Comparison of ENCODE assay signal across 7 mouse cellular contexts in genomic region chr9:89909131-89910010, GRCm38 (mm10). TPM values are rescaled to one million over a fixed set of nuclear protein-coding genes. Genes with fewer than 3 reads are reported as not detected.
DNase-seq lines count a peak whose midpoint lies in the region; ATAC-seq and TF ChIP-seq lines count a peak whose summit lies in the region.

Gene Rasgrf1 (plus strand): TSS chr9:89909908.

- intact Hi-C loops in left cerebral cortex, postnatal 36 days (cut with DNase I) = loop anchor here (5.0 kb wide), 3 partner anchors 37 to 82 kb away; no protein-coding TSS in a partner anchor

- no peak within 1 kb of the TSS for H3K27ac ChIP-seq in ES-Bruce4 (ENCODE audit: insufficient read depth, low read length)
- H3K27ac ChIP-seq in embryonic facial prominence, embryonic 10.5 days (replicated peaks) = no peak within 1 kb of the TSS
- peak within 1 kb of the TSS; percentile 36; the same call in 1 of the 2 replicates for H3K27ac ChIP-seq in midbrain, embryonic 16.5 days (ENCODE audit: low read length)

- TF ChIP-seq EP300 in ES-Bruce4 (IDR thresholded peaks at IDR 0.05; ENCODE audit: insufficient read depth, low read depth, low read length) = no peak

- no peaks in the 10 kb centered on the region for H3K36me3 ChIP-seq in ES-Bruce4 (ENCODE audit: control insufficient read depth, insufficient read depth, low read length, poor library complexity, severe bottlenecking)
- no peaks in the 10 kb centered on the region for H3K36me3 ChIP-seq in embryonic facial prominence, embryonic 10.5 days (replicated peaks)
- H3K36me3 ChIP-seq in midbrain, embryonic 16.5 days (ENCODE audit: control insufficient read depth, insufficient read depth, low read length) = no peaks in the 10 kb centered on the region

- no peaks in the 10 kb centered on the region for H3K4me1 ChIP-seq in ES-Bruce4 (ENCODE audit: control insufficient read depth, insufficient read depth, low read length)
- H3K4me1 ChIP-seq in embryonic facial prominence, embryonic 10.5 days = peaks cover 29% of the 10 kb centered on the region
- H3K4me1 ChIP-seq in midbrain, embryonic 16.5 days (ENCODE audit: control insufficient read depth, insufficient read depth, low read length) = peaks cover 10% of the 10 kb centered on the region

- peaks cover 16% of the 10 kb centered on the region for H3K27me3 ChIP-seq in ES-Bruce4 (ENCODE audit: control insufficient read depth, insufficient read depth, low read length, poor library complexity, severe bottlenecking)
- peaks cover 96% of the 10 kb centered on the region for H3K27me3 ChIP-seq in embryonic facial prominence, embryonic 10.5 days (replicated peaks; ENCODE audit: low read depth, poor library complexity, severe bottlenecking)
- H3K27me3 ChIP-seq in midbrain, embryonic 16.5 days (ENCODE audit: control insufficient read depth, insufficient read depth, low read depth, low read length) = peaks cover 51% of the 10 kb centered on the region

- H3K9ac ChIP-seq in ES-Bruce4 (ENCODE audit: low read depth, poor library complexity, severe bottlenecking) = no peak within 1 kb of the TSS
- H3K9ac ChIP-seq in midbrain, embryonic 16.5 days (ENCODE audit: low read depth, low read length) = peak within 1 kb of the TSS; percentile 60

- peak; percentile 15 to 26; a peak in 1 of 4 replicates for ATAC-seq in hematopoietic stem cell, adult 5-6 weeks (replicated peaks in 1 of 2; ENCODE audit: insufficient read depth in 1 of 2, low FRiP score in 2 of 2, low TSS enrichment in 1 of 2, low read depth in 1 of 2, poor library complexity in 2 of 2, severe bottlenecking in 2 of 2)
- peak; percentile 84 for ATAC-seq in midbrain, embryonic 16.5 days
- ATAC-seq in erythroid progenitor cell, adult 5-6 weeks (replicated peaks; ENCODE audit: low FRiP score, poor library complexity, severe bottlenecking) = no peak

- peak within 1 kb of the TSS; percentile 50 for H3K4me3 ChIP-seq in ES-Bruce4 (ENCODE audit: low read depth, low read length)
- H3K4me3 ChIP-seq in embryonic facial prominence, embryonic 10.5 days = peak within 1 kb of the TSS; percentile 63
- peak within 1 kb of the TSS; percentile 56 for H3K4me3 ChIP-seq in midbrain, embryonic 16.5 days (ENCODE audit: low read depth, low read length)

- peak within 1 kb of the TSS; percentile 89 for H3K4me2 ChIP-seq in midbrain, embryonic 16.5 days (ENCODE audit: low read length)

- TF ChIP-seq POLR2A in ES-Bruce4 (IDR thresholded peaks at IDR 0.05; ENCODE audit: insufficient read depth, low read length) = no peak

- no peaks in the 10 kb centered on the region for H3K9me3 ChIP-seq in ES-Bruce4 (replicated peaks; ENCODE audit: control insufficient read depth, insufficient read depth, low read length, poor library complexity, severe bottlenecking)
- no peaks in the 10 kb centered on the region for H3K9me3 ChIP-seq in embryonic facial prominence, embryonic 10.5 days
- H3K9me3 ChIP-seq in midbrain, embryonic 16.5 days (replicated peaks; ENCODE audit: control insufficient read depth, low read length, poor library complexity, severe bottlenecking) = no peaks in the 10 kb centered on the region

- WGBS in embryonic facial prominence, embryonic 10.5 days = under 1% methylated on average over 60 of the region's 64 CpGs
- WGBS in midbrain, embryonic 16.5 days = under 1% methylated on average over 55 of the region's 64 CpGs

- peak; percentile 70 for DNase-seq in adrenal gland, adult 2 months
- DNase-seq in embryonic facial prominence, embryonic 10.5 days (ENCODE audit: low spot score) = peak; percentile 83
- peak; percentile 67 to 79 for DNase-seq in left cerebral cortex, postnatal 36 days (ENCODE audit: low spot score in 2 of 2)

- TF ChIP-seq CTCF in ES-Bruce4 (IDR thresholded peaks at IDR 0.05; ENCODE audit: low read depth, low read length) = no peak

RNA-seq across cellular contexts. Expression of gene Rasgrf1, which starts in this region (rescaled TPM):
- polyA plus RNA-seq in ES-Bruce4 (2011; ENCODE audit: insufficient read depth, insufficient read length, low read depth, missing spikeins) = 0.20 TPM in 1 of 2 replicates, not detected in the other
- total RNA-seq in adrenal gland, adult 2 months (2021) = 10 to 100 TPM; 12.1 to 30.9 TPM
- polyA plus RNA-seq in adrenal gland, adult 2 months (2012; rRNA removed) = 7.6 and 10.1 TPM in 2 replicates
- polyA plus RNA-seq in embryonic facial prominence, embryonic 10.5 days (2016; fragmentation: Nextera tagmentation; extraction: Ambion mirVana) = 0.23 and 0.24 TPM in 2 replicates
- total RNA-seq in hematopoietic stem cell, adult 5-6 weeks (2017) = 2.1 TPM in 1 of 2 replicates, not detected in the other
- 100 to 1,000 TPM; 240 to 255 TPM for total RNA-seq in left cerebral cortex, postnatal 36 days (2021)
- polyA plus RNA-seq in midbrain, embryonic 16.5 days (2015; fragmentation: Nextera tagmentation; extraction: Ambion mirVana) = 5.6 and 9.9 TPM in 2 replicates
- total RNA-seq in erythroid progenitor cell, adult 5-6 weeks (2015; ENCODE audit: low replicate concordance) = not detected in 2 replicates
- not detected in 2 replicates for total RNA-seq in erythroid progenitor cell, adult 5-6 weeks (2017; ENCODE audit: low replicate concordance)

Comparison
In these comparisons a context has a peak if more than half of its experiments do, and no peak if none do; other contexts are left out.
1. Peak in DNase-seq and H3K4me3 ChIP-seq in embryonic facial prominence, embryonic 10.5 days; RNA of the gene not detected or under 1 TPM.